Mouse (Mus musculus): ENCODE data around the gene Bcl6. TPM values are rescaled to one million over a fixed set of nuclear protein-coding genes. Genes with fewer than 3 reads are reported as not detected.

Bcl6 gene
- polyA plus RNA-seq, 1 experiment from 2014 or later = 0.40 TPM

GRCm38 (mm10) chr16:23988157-23988465, 541 bp downstream of the Bcl6 start:
- Histone ChIP-seq H3K4me3 (ENCODE audit: low read depth, low read length) (peak overlapping the region; percentile 80), H3K9me3 (replicated peaks; ENCODE audit: control insufficient read depth, low read length) (no peaks in the 10 kb centered on the region), H3K27ac (ENCODE audit: low read depth, low read length) (peak overlapping the region; percentile 98), H3K4me2 (peak overlapping the region; percentile 71), H3K36me3 (ENCODE audit: control insufficient read depth, insufficient read depth, low read length) (no peaks in the 10 kb centered on the region), H3K4me1 (ENCODE audit: control insufficient read depth, insufficient read depth, low read length) (peaks cover 17% of the 10 kb centered on the region; the same call in 1 of the 2 replicates), H3K9ac (ENCODE audit: low read depth, low read length) (peak overlapping the region; percentile 79), H3K27me3 (ENCODE audit: control insufficient read depth, insufficient read depth, low read length) (no peaks in the 10 kb centered on the region)
- WGBS (ENCODE audit: insufficient replicate concordance) = 0% methylated on average over 11 of the region's 13 CpGs
- no peak for ATAC-seq (replicated peaks; ENCODE audit: insufficient number of reproducible peaks, low FRiP score, low TSS enrichment)

GRCm38 (mm10) chr16:23987341-23988156, 1.1 kb downstream of the Bcl6 start:
- peak overlapping the region; percentile 71 for H3K4me2 ChIP-seq
- no peaks in the 10 kb centered on the region for H3K9me3 ChIP-seq (replicated peaks; ENCODE audit: control insufficient read depth, low read length)
- H3K4me3 ChIP-seq (ENCODE audit: low read depth, low read length) = peak overlapping the region; percentile 80
- H3K9ac ChIP-seq (ENCODE audit: low read depth, low read length) = peak overlapping the region; percentile 79
- 1% methylated on average over 61 of the region's 64 CpGs for WGBS (ENCODE audit: insufficient replicate concordance)
- 0 out of 2 replicates have a peak, but pooled peaks have one; percentile 27 for ATAC-seq (replicated peaks; ENCODE audit: insufficient number of reproducible peaks, low FRiP score, low TSS enrichment)
- no peaks in the 10 kb centered on the region for H3K36me3 ChIP-seq (ENCODE audit: control insufficient read depth, insufficient read depth, low read length)
- peaks cover 17% of the 10 kb centered on the region; the same call in 1 of the 2 replicates for H3K4me1 ChIP-seq (ENCODE audit: control insufficient read depth, insufficient read depth, low read length)
- H3K27me3 ChIP-seq (ENCODE audit: control insufficient read depth, insufficient read depth, low read length) = no peaks in the 10 kb centered on the region
- peak overlapping the region; percentile 98 for H3K27ac ChIP-seq (ENCODE audit: low read depth, low read length)

- Histone ChIP-seq H3K27me3 (ENCODE audit: control insufficient read depth, insufficient read depth, low read length) (no peaks in the 10 kb centered on the region), H3K9ac (ENCODE audit: low read depth, low read length) (peak overlapping the region; percentile 79), H3K9me3 (replicated peaks; ENCODE audit: control insufficient read depth, low read length) (no peaks in the 10 kb centered on the region), H3K4me3 (ENCODE audit: low read depth, low read length) (peak overlapping the region; percentile 80), H3K4me2 (peak overlapping the region; percentile 71), H3K36me3 (ENCODE audit: control insufficient read depth, insufficient read depth, low read length) (no peaks in the 10 kb centered on the region), H3K4me1 (ENCODE audit: control insufficient read depth, insufficient read depth, low read length) (peaks cover 17% of the 10 kb centered on the region; the same call in 1 of the 2 replicates), H3K27ac (ENCODE audit: low read depth, low read length) (no peak overlapping the region)
- WGBS (ENCODE audit: insufficient replicate concordance) = under 1% methylated on average over 17 of the region's 17 CpGs
- no peak for ATAC-seq (replicated peaks; ENCODE audit: insufficient number of reproducible peaks, low FRiP score, low TSS enrichment)
Observed at GRCm38 (mm10) chr16:23986871-23987270, 1.8 kb downstream of the Bcl6 start.

- Histone ChIP-seq H3K36me3 (ENCODE audit: control insufficient read depth, insufficient read depth, low read length) (no peaks in the 10 kb centered on the region), H3K27ac (ENCODE audit: low read depth, low read length) (no peak overlapping the region), H3K9me3 (replicated peaks; ENCODE audit: control insufficient read depth, low read length) (no peaks in the 10 kb centered on the region), H3K4me2 (peak overlapping the region; percentile 71), H3K27me3 (ENCODE audit: control insufficient read depth, insufficient read depth, low read length) (no peaks in the 10 kb centered on the region; the same call in 1 of the 2 replicates), H3K9ac (ENCODE audit: low read depth, low read length) (0 out of 2 replicates have a peak overlapping the region, but pooled peaks have one; percentile 28), H3K4me3 (ENCODE audit: low read depth, low read length) (peak overlapping the region; percentile 80), H3K4me1 (ENCODE audit: control insufficient read depth, insufficient read depth, low read length) (peaks cover 17% of the 10 kb centered on the region; the same call in 1 of the 2 replicates)
- WGBS (ENCODE audit: insufficient replicate concordance) = 5% methylated on average over 3 of the region's 3 CpGs
- ATAC-seq (replicated peaks; ENCODE audit: insufficient number of reproducible peaks, low FRiP score, low TSS enrichment) = no peak
Observed at GRCm38 (mm10) chr16:23986176-23986575, 2.5 kb downstream of the Bcl6 start.

GRCm38 (mm10) chr16:23985467-23985861, 3.2 kb downstream of the Bcl6 start:
- peaks cover 7% of the 10 kb centered on the region for H3K27me3 ChIP-seq (ENCODE audit: control insufficient read depth, insufficient read depth, low read length)
- 3% methylated on average over 6 of the region's 6 CpGs for WGBS (ENCODE audit: insufficient replicate concordance)
- H3K4me1 ChIP-seq (ENCODE audit: control insufficient read depth, insufficient read depth, low read length) = peaks cover 19% of the 10 kb centered on the region
- H3K4me3 ChIP-seq (ENCODE audit: low read depth, low read length) = peak overlapping the region; percentile 43; the same call in 1 of the 2 replicates
- H3K9me3 ChIP-seq (replicated peaks; ENCODE audit: control insufficient read depth, low read length) = no peaks in the 10 kb centered on the region
- no peak overlapping the region for H3K27ac ChIP-seq (ENCODE audit: low read depth, low read length)
- no peaks in the 10 kb centered on the region for H3K36me3 ChIP-seq (ENCODE audit: control insufficient read depth, insufficient read depth, low read length)
- peak overlapping the region; percentile 71 for H3K4me2 ChIP-seq
- ATAC-seq (replicated peaks; ENCODE audit: insufficient number of reproducible peaks, low FRiP score, low TSS enrichment) = no peak
- H3K9ac ChIP-seq (ENCODE audit: low read depth, low read length) = no peak overlapping the region

GRCm38 (mm10) chr16:23984760-23985466, 3.7 kb downstream of the Bcl6 start:
- Histone ChIP-seq H3K4me3 (ENCODE audit: low read depth, low read length) (peak overlapping the region; percentile 43), H3K36me3 (ENCODE audit: control insufficient read depth, insufficient read depth, low read length) (no peaks in the 10 kb centered on the region), H3K9me3 (replicated peaks; ENCODE audit: control insufficient read depth, low read length) (no peaks in the 10 kb centered on the region), H3K27me3 (ENCODE audit: control insufficient read depth, insufficient read depth, low read length) (peaks cover 12% of the 10 kb centered on the region), H3K4me1 (ENCODE audit: control insufficient read depth, insufficient read depth, low read length) (peaks cover 20% of the 10 kb centered on the region), H3K4me2 (peak overlapping the region; percentile 71), H3K9ac (ENCODE audit: low read depth, low read length) (peak overlapping the region; percentile 54), H3K27ac (ENCODE audit: low read depth, low read length) (no peak overlapping the region)
- ATAC-seq (replicated peaks; ENCODE audit: insufficient number of reproducible peaks, low FRiP score, low TSS enrichment) = no peak
- WGBS (ENCODE audit: insufficient replicate concordance) = 2% methylated on average over 22 of the region's 22 CpGs

GRCm38 (mm10) chr16:23984183-23984582, 4.5 kb downstream of the Bcl6 start:
- Histone ChIP-seq H3K4me1 (ENCODE audit: control insufficient read depth, insufficient read depth, low read length) (peaks cover 18% of the 10 kb centered on the region), H3K9me3 (replicated peaks; ENCODE audit: control insufficient read depth, low read length) (no peaks in the 10 kb centered on the region), H3K36me3 (ENCODE audit: control insufficient read depth, insufficient read depth, low read length) (no peaks in the 10 kb centered on the region), H3K4me2 (peak overlapping the region; percentile 71), H3K4me3 (ENCODE audit: low read depth, low read length) (peak overlapping the region; percentile 43), H3K9ac (ENCODE audit: low read depth, low read length) (peak overlapping the region; percentile 54), H3K27me3 (ENCODE audit: control insufficient read depth, insufficient read depth, low read length) (peaks cover 19% of the 10 kb centered on the region), H3K27ac (ENCODE audit: low read depth, low read length) (no peak overlapping the region)
- 1% methylated on average over 22 of the region's 22 CpGs for WGBS (ENCODE audit: insufficient replicate concordance)
- 0 out of 2 replicates have a peak, but pooled peaks have one; percentile 49 for ATAC-seq (replicated peaks; ENCODE audit: insufficient number of reproducible peaks, low FRiP score, low TSS enrichment)

- Histone ChIP-seq H3K9me3 (replicated peaks; ENCODE audit: control insufficient read depth, low read length) (no peaks in the 10 kb centered on the region), H3K9ac (ENCODE audit: low read depth, low read length) (peak overlapping the region; percentile 65), H3K4me2 (peak overlapping the region; percentile 71), H3K27ac (ENCODE audit: low read depth, low read length) (no peak overlapping the region), H3K4me3 (ENCODE audit: low read depth, low read length) (peak overlapping the region; percentile 47), H3K4me1 (ENCODE audit: control insufficient read depth, insufficient read depth, low read length) (peaks cover 18% of the 10 kb centered on the region), H3K27me3 (ENCODE audit: control insufficient read depth, insufficient read depth, low read length) (peaks cover 22% of the 10 kb centered on the region), H3K36me3 (ENCODE audit: control insufficient read depth, insufficient read depth, low read length) (no peaks in the 10 kb centered on the region)
- no peak for ATAC-seq (replicated peaks; ENCODE audit: insufficient number of reproducible peaks, low FRiP score, low TSS enrichment)
- WGBS (ENCODE audit: insufficient replicate concordance) = under 1% methylated on average over 33 of the region's 33 CpGs
Observed at GRCm38 (mm10) chr16:23982891-23983588, 5.6 kb downstream of the Bcl6 start.
